Mouse (Mus musculus): ENCODE measurements at regions not wholly inside any gene's neighbourhood (a gene's known extent, or its start where the extent isn't known, plus 50 kb on each side); places are given as distances from the start of the nearest gene placed in this dataset.

DNA sequence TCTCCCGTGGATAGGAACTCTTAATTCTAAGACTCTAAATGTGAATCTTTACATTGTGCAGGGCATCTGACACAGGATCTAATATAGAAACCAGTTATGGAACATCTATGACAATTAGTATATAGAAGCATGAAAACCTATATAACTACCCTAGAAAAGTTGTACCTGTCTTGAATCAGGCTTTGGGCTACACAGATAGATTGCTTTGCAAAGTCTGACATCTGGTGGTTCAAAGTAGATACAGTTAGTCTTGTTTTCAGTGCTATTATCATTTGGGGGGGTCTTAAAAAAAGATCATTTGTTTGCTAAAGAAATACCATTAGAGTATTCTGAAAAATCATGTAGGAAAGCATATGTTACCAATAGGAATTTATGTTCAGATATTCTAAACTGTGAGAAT is 264.7 kb downstream of the Myh15 start:
- DNase-seq (ENCODE audit: low spot score) (no peak), ATAC-seq (ENCODE audit: insufficient number of reproducible peaks, low FRiP score, low TSS enrichment, low read depth) (no peak)
- H3K9me3 ChIP-seq (ENCODE audit: control insufficient read depth, low read length): no peaks in the 10 kb centered on the region
- no peak overlapping the region for H3K27ac ChIP-seq (replicated peaks; ENCODE audit: low read depth, low read length)
- no peaks in the 10 kb centered on the region for H3K36me3 ChIP-seq (ENCODE audit: control insufficient read depth, insufficient read depth, low read length)
- no peak overlapping the region for H3K4me2 ChIP-seq (ENCODE audit: low read depth, severe bottlenecking)
- no peak overlapping the region for H3K4me3 ChIP-seq (ENCODE audit: low read depth, low read length)
- H3K4me1 ChIP-seq (ENCODE audit: control insufficient read depth, insufficient read depth, low read length): no peaks in the 10 kb centered on the region
- no peaks in the 10 kb centered on the region for H3K27me3 ChIP-seq (ENCODE audit: control insufficient read depth, insufficient read depth, low read length)
- H3K9ac ChIP-seq (ENCODE audit: low read length): no peak overlapping the region
- WGBS: 88% methylated on average over 1 of the region's 1 CpGs

DNA sequence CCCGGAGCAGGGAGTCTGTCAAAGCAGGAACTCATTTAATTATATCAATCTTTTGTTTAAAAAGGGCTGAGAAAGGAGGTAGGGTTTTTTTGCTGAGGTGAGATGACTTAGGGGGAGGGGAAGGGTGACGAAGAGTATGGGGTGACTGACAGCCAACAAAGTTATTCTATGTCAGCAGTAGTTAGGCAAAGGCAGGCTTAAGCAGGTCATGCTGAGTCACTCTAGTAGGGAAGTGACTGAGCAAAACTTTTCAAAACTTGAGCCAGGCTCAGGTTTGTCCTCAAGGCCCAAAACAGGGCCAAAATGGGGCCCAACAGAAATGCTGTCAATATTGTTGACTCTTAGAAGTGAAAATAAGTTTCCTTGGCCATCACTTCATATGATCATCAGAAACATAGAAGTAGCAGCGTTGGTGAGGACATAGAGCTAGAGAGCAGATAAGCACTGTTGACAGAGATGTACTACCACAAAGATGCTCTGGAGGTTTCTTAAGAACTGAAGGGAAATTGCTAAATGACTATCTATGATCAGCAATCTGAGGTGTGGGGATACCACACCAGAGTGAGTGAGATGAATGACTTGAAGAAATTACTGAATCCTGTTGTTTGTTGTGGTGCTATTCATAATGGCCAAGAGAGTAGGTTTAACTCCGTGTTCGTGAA is 273.6 kb downstream of the Myh15 start:
- H3K27me3 ChIP-seq (ENCODE audit: control insufficient read depth, insufficient read depth, low read length): no peaks in the 10 kb centered on the region
- no peaks in the 10 kb centered on the region for H3K9me3 ChIP-seq (ENCODE audit: control insufficient read depth, low read length)
- no peaks in the 10 kb centered on the region for H3K36me3 ChIP-seq (ENCODE audit: control insufficient read depth, insufficient read depth, low read length)
- DNase-seq (ENCODE audit: low spot score) (no peak), ATAC-seq (ENCODE audit: insufficient number of reproducible peaks, low FRiP score, low TSS enrichment, low read depth) (no peak)
- no peak overlapping the region for H3K27ac ChIP-seq (replicated peaks; ENCODE audit: low read depth, low read length)
- WGBS: 87% methylated on average over 5 of the region's 5 CpGs
- H3K9ac ChIP-seq (ENCODE audit: low read length): no peak overlapping the region
- H3K4me3 ChIP-seq (ENCODE audit: low read depth, low read length): no peak overlapping the region
- H3K4me2 ChIP-seq (ENCODE audit: low read depth, severe bottlenecking): no peak overlapping the region
- H3K4me1 ChIP-seq (ENCODE audit: control insufficient read depth, insufficient read depth, low read length): no peaks in the 10 kb centered on the region

DNA sequence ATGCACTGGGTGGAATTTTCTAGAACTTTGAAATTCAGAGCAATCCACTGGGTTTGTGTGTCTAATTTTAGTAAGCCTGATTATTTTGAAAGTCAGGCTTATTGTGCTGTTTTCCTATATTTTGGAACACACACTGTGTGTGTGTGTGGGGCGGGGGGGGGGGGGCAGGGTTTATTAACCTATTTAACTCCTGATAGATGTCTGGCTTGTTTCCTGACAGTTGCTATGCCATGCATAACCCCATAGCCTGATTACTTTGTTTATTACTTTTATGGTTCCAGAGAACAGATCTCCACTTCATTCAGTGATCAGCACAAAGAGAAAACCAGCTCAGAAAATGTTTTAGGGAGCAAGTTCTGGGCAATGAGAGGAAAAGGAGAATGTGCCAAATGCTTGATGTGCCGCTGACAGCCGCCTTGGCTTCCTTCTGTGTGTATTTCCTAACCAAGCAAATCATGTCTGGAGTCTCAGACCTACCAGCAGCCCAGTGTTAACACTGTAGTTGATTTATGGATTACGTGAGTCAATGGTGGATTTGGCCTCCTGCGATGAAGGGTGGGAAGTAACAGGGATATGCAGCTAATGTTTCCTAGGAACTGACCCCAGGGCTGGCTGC is 274.9 kb downstream of the Myh15 start:
- Histone ChIP-seq H3K9me3 (ENCODE audit: control insufficient read depth, low read length) (no peaks in the 10 kb centered on the region), H3K36me3 (ENCODE audit: control insufficient read depth, insufficient read depth, low read length) (no peaks in the 10 kb centered on the region), H3K4me2 (ENCODE audit: low read depth, severe bottlenecking) (no peak overlapping the region), H3K27ac (replicated peaks; ENCODE audit: low read depth, low read length) (no peak overlapping the region), H3K27me3 (ENCODE audit: control insufficient read depth, insufficient read depth, low read length) (no peaks in the 10 kb centered on the region), H3K9ac (ENCODE audit: low read length) (no peak overlapping the region), H3K4me3 (ENCODE audit: low read depth, low read length) (no peak overlapping the region), H3K4me1 (ENCODE audit: control insufficient read depth, insufficient read depth, low read length) (no peaks in the 10 kb centered on the region)
- 74% methylated on average over 5 of the region's 5 CpGs for WGBS
- ATAC-seq (ENCODE audit: insufficient number of reproducible peaks, low FRiP score, low TSS enrichment, low read depth) (peak; percentile 35; the same call in 1 of the 2 replicates), DNase-seq (ENCODE audit: low spot score) (peak; percentile 41)

DNA sequence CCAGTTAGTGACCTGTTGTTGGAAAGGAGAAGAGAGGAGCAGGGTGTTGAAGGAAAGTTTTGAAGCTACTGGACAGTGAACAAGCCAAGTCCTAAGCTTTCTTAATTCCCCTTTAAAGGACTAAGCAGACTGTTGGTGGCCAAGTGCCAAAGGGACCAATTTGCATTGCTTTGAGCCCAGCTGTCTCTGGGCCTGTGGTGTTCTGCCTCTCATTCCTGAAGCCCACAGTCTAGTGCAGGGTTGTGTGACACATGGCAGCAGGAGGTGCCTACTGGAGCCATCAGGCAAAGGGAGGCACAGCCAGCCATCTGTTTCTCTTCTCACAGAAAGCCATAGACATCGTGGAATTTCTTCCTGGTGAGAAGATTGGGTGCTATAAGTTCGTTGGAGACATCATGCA is 278.6 kb downstream of the Myh15 start:
- DNase-seq (ENCODE audit: low spot score): no peak
- Histone ChIP-seq H3K4me2 (ENCODE audit: low read depth, severe bottlenecking) (no peak overlapping the region), H3K27me3 (ENCODE audit: control insufficient read depth, insufficient read depth, low read length) (no peaks in the 10 kb centered on the region), H3K4me3 (ENCODE audit: low read depth, low read length) (no peak overlapping the region), H3K36me3 (ENCODE audit: control insufficient read depth, insufficient read depth, low read length) (no peaks in the 10 kb centered on the region), H3K4me1 (ENCODE audit: control insufficient read depth, insufficient read depth, low read length) (no peaks in the 10 kb centered on the region), H3K9ac (ENCODE audit: low read length) (no peak overlapping the region), H3K9me3 (ENCODE audit: control insufficient read depth, low read length) (no peaks in the 10 kb centered on the region), H3K27ac (replicated peaks; ENCODE audit: low read depth, low read length) (no peak overlapping the region)
- WGBS: 38% methylated on average over 2 of the region's 2 CpGs
- no peak for ATAC-seq (ENCODE audit: insufficient number of reproducible peaks, low FRiP score, low TSS enrichment, low read depth)

DNA sequence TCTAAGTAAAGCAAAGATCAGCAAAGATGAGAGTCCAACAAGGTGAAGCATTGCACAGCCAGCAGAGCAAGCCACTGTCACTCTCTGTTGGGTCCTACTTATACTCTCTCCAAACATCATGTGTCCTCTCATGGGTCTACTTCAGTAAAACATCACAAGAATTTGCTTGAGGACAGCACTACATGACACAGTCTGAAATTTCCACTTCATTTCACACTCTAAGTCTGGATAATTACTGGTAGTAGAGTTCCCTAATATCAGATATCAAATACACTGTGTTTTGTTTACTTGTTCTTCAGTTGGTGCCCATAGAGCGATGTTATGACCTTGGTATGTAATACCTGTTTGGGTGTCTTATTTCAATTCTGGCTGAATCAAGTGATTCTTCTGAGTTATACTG is 280.7 kb downstream of the Myh15 start:
- Histone ChIP-seq H3K36me3 (ENCODE audit: control insufficient read depth, insufficient read depth, low read length) (no peaks in the 10 kb centered on the region), H3K4me1 (ENCODE audit: control insufficient read depth, insufficient read depth, low read length) (no peaks in the 10 kb centered on the region), H3K9ac (ENCODE audit: low read length) (no peak overlapping the region), H3K9me3 (ENCODE audit: control insufficient read depth, low read length) (no peaks in the 10 kb centered on the region), H3K27ac (replicated peaks; ENCODE audit: low read depth, low read length) (no peak overlapping the region), H3K27me3 (ENCODE audit: control insufficient read depth, insufficient read depth, low read length) (no peaks in the 10 kb centered on the region), H3K4me2 (ENCODE audit: low read depth, severe bottlenecking) (no peak overlapping the region), H3K4me3 (ENCODE audit: low read depth, low read length) (no peak overlapping the region)
- 97% methylated on average over 1 of the region's 1 CpGs for WGBS
- DNase-seq (ENCODE audit: low spot score): no peak
- ATAC-seq (ENCODE audit: insufficient number of reproducible peaks, low FRiP score, low TSS enrichment, low read depth): no peak

DNA sequence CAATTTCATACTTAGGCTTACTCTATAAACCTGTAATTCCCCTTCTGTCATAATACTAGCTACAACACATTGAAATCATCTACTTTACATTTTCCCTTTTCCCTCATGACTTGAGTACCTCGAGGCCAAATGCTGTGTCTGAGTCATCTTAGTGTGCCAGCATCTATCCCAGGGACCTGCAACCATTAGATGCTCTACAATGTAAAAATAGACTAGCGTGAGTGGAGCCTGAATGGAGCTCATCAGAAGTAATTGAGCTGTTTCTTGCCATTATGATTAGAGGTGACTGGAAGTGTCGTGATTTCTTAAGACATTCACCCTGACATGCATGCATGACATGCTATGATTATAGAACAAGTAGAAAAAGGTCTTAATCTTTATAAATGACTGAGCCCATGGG is 301.1 kb downstream of the Myh15 start:
- H3K4me1 ChIP-seq (ENCODE audit: control insufficient read depth, insufficient read depth, low read length): no peaks in the 10 kb centered on the region
- ATAC-seq (ENCODE audit: insufficient number of reproducible peaks, low FRiP score, low TSS enrichment, low read depth) (no peak), DNase-seq (ENCODE audit: low spot score) (no peak)

DNA sequence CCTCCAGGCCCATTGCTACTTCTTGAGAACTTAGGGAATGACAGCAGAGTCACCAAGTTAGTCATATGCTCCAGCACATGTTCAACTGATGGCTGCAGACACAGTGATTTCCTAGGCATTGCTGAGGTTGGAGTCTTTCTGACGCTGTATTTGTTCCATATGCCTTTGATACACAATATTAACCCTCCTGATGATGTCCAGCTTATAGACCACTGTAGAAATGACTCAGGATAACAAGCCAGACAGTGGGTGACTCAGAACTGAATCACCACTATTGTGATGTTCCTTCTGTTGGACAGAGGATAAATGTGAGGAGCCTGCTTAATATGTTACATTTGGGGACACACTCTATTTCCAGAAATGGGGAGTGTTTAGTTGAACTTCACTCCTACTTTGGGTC is 304.4 kb downstream of the Myh15 start:
- no peak for ATAC-seq (ENCODE audit: insufficient number of reproducible peaks, low FRiP score, low TSS enrichment, low read depth)
- no peak overlapping the region for H3K9ac ChIP-seq (ENCODE audit: low read length)
- no peak overlapping the region for H3K4me2 ChIP-seq (ENCODE audit: low read depth, severe bottlenecking)
- no peaks in the 10 kb centered on the region for H3K36me3 ChIP-seq (ENCODE audit: control insufficient read depth, insufficient read depth, low read length)
- H3K27me3 ChIP-seq (ENCODE audit: control insufficient read depth, insufficient read depth, low read length): no peaks in the 10 kb centered on the region
- H3K4me1 ChIP-seq (ENCODE audit: control insufficient read depth, insufficient read depth, low read length): no peaks in the 10 kb centered on the region
- DNase-seq (ENCODE audit: low spot score): no peak
- no peak overlapping the region for H3K4me3 ChIP-seq (ENCODE audit: low read depth, low read length)
- no peaks in the 10 kb centered on the region for H3K9me3 ChIP-seq (ENCODE audit: control insufficient read depth, low read length)
- no peak overlapping the region for H3K27ac ChIP-seq (replicated peaks; ENCODE audit: low read depth, low read length)
- WGBS: 90% methylated on average over 1 of the region's 1 CpGs

More for the DNA sequence above, 301.1 kb downstream of the Myh15 start:
- Histone ChIP-seq H3K9ac (ENCODE audit: low read length) (no peak overlapping the region), H3K27ac (replicated peaks; ENCODE audit: low read depth, low read length) (no peak overlapping the region), H3K9me3 (ENCODE audit: control insufficient read depth, low read length) (no peaks in the 10 kb centered on the region), H3K36me3 (ENCODE audit: control insufficient read depth, insufficient read depth, low read length) (no peaks in the 10 kb centered on the region), H3K4me2 (ENCODE audit: low read depth, severe bottlenecking) (no peak overlapping the region), H3K4me3 (ENCODE audit: low read depth, low read length) (no peak overlapping the region), H3K27me3 (ENCODE audit: control insufficient read depth, insufficient read depth, low read length) (no peaks in the 10 kb centered on the region)
- 80% methylated on average over 3 of the region's 3 CpGs for WGBS

DNA sequence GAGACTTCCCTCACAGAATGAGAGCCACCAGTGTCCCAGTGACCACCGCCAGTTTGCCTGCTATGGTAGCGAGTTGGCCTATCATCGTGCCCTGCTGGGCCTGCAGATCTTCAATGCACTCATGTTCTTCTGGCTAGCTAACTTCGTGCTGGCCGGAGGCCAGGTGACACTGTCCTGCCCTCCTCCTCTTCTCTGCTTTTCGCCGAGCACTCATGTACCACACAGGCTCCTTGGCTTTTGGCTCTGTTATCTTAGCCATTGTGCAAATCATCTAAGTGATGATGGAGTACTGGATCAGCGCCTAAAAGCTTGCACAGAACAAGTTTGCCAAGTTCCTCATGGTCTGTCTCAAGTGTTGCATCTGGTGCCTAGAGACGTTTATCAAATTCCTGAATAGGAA is 312.2 kb downstream of the Myh15 start:
- Histone ChIP-seq H3K36me3 (ENCODE audit: control insufficient read depth, insufficient read depth, low read length) (no peaks in the 10 kb centered on the region), H3K4me1 (ENCODE audit: control insufficient read depth, insufficient read depth, low read length) (no peaks in the 10 kb centered on the region), H3K4me2 (ENCODE audit: low read depth, severe bottlenecking) (no peak overlapping the region), H3K4me3 (ENCODE audit: low read depth, low read length) (no peak overlapping the region), H3K27me3 (ENCODE audit: control insufficient read depth, insufficient read depth, low read length) (no peaks in the 10 kb centered on the region), H3K9me3 (ENCODE audit: control insufficient read depth, low read length) (no peaks in the 10 kb centered on the region), H3K27ac (replicated peaks; ENCODE audit: low read depth, low read length) (no peak overlapping the region), H3K9ac (ENCODE audit: low read length) (no peak overlapping the region)
- WGBS: 91% methylated on average over 9 of the region's 9 CpGs
- no peak for ATAC-seq (ENCODE audit: insufficient number of reproducible peaks, low FRiP score, low TSS enrichment, low read depth)
- DNase-seq (ENCODE audit: low spot score): no peak

DNA sequence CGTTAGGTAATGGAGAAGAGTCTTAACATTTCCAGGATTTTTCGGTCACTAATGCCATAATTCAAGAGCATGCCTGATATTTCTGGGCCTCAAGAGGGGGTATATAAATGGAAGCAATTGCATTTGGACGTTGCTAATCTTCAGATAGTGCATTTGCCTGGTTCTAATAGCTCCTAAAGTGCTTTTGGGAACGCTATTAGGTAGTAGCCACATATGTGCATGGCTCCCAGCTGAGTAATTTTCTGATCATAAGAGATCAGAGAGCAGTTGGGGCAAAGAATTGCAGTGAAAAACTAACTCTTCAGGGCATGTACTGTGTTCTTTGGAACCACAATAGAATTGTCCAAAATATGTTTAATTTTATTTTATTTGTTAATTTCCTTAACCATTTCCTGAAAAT is 317.8 kb downstream of the Myh15 start:
- WGBS: 81% methylated on average over 4 of the region's 4 CpGs
- Histone ChIP-seq H3K4me1 (ENCODE audit: control insufficient read depth, insufficient read depth, low read length) (no peaks in the 10 kb centered on the region), H3K36me3 (ENCODE audit: control insufficient read depth, insufficient read depth, low read length) (no peaks in the 10 kb centered on the region), H3K4me3 (ENCODE audit: low read depth, low read length) (no peak overlapping the region), H3K4me2 (ENCODE audit: low read depth, severe bottlenecking) (no peak overlapping the region), H3K9ac (ENCODE audit: low read length) (no peak overlapping the region), H3K9me3 (ENCODE audit: control insufficient read depth, low read length) (no peaks in the 10 kb centered on the region), H3K27me3 (ENCODE audit: control insufficient read depth, insufficient read depth, low read length) (no peaks in the 10 kb centered on the region), H3K27ac (replicated peaks; ENCODE audit: low read depth, low read length) (no peak overlapping the region)
- no peak for ATAC-seq (ENCODE audit: insufficient number of reproducible peaks, low FRiP score, low TSS enrichment, low read depth)
- no peak for DNase-seq (ENCODE audit: low spot score)

All from limb, embryonic 11.5 days (tissue).